Mouse (Mus musculus): ENCODE measurements at regions not wholly inside any gene's neighbourhood (a gene's known extent, or its start where the extent isn't known, plus 50 kb on each side); places are given as distances from the start of the nearest gene placed in this dataset.

GRCm38 (mm10) chr4:152663069-152663468 is 185.4 kb upstream of the Kcnab2 start:
- Histone ChIP-seq H3K9me3 (ENCODE audit: low read length) (peaks cover 4% of the 10 kb centered on the region; the same call in 1 of the 2 replicates), H3K9ac (replicated peaks) (no peak overlapping the region), H3K4me1 (ENCODE audit: insufficient read depth) (no peaks in the 10 kb centered on the region), H3K4me2 (ENCODE audit: low read depth, low read length) (no peak overlapping the region), H3K27me3 (ENCODE audit: insufficient read depth, low read length) (no peaks in the 10 kb centered on the region), H3K27ac (ENCODE audit: low read depth) (no peak overlapping the region), H3K4me3 (ENCODE audit: low read depth, low read length) (no peak overlapping the region), H3K36me3 (replicated peaks; ENCODE audit: insufficient read depth, low read length) (no peaks in the 10 kb centered on the region)
- no peak for DNase-seq
- ATAC-seq, result no peak
- 89% methylated on average over 12 of the region's 12 CpGs for WGBS (ENCODE audit: insufficient replicate concordance)
- no peak for TF ChIP-seq EP300 (IDR thresholded peaks at IDR 0.05; ENCODE audit: low read depth)
- TF ChIP-seq CTCF (IDR thresholded peaks at IDR 0.05; ENCODE audit: low read depth), result no peak

GRCm38 (mm10) chr4:152662439-152662838 is 184.8 kb upstream of the Kcnab2 start:
- ATAC-seq (no peak), DNase-seq (no peak)
- no peak overlapping the region for H3K4me3 ChIP-seq (ENCODE audit: low read depth, low read length)
- H3K9ac ChIP-seq (replicated peaks), result no peak overlapping the region
- 79% methylated on average over 11 of the region's 11 CpGs for WGBS (ENCODE audit: insufficient replicate concordance)
- H3K27ac ChIP-seq (ENCODE audit: low read depth), result no peak overlapping the region
- H3K4me1 ChIP-seq (ENCODE audit: insufficient read depth), result no peaks in the 10 kb centered on the region
- H3K27me3 ChIP-seq (ENCODE audit: insufficient read depth, low read length), result no peaks in the 10 kb centered on the region
- no peak overlapping the region for H3K4me2 ChIP-seq (ENCODE audit: low read depth, low read length)
- H3K9me3 ChIP-seq (ENCODE audit: low read length), result peaks cover 4% of the 10 kb centered on the region; the same call in 1 of the 2 replicates
- TF ChIP-seq EP300 (IDR thresholded peaks at IDR 0.05; ENCODE audit: low read depth) (no peak), CTCF (IDR thresholded peaks at IDR 0.05; ENCODE audit: low read depth) (no peak)
- H3K36me3 ChIP-seq (replicated peaks; ENCODE audit: insufficient read depth, low read length), result no peaks in the 10 kb centered on the region

GRCm38 (mm10) chr4:152650198-152650597 is 172.5 kb upstream of the Kcnab2 start:
- Histone ChIP-seq H3K27me3 (ENCODE audit: insufficient read depth, low read length) (no peaks in the 10 kb centered on the region), H3K9ac (replicated peaks) (no peak overlapping the region), H3K4me1 (ENCODE audit: insufficient read depth) (no peaks in the 10 kb centered on the region), H3K27ac (ENCODE audit: low read depth) (no peak overlapping the region), H3K4me2 (ENCODE audit: low read depth, low read length) (no peak overlapping the region), H3K9me3 (ENCODE audit: low read length) (no peaks in the 10 kb centered on the region), H3K36me3 (replicated peaks; ENCODE audit: insufficient read depth, low read length) (no peaks in the 10 kb centered on the region), H3K4me3 (ENCODE audit: low read depth, low read length) (no peak overlapping the region)
- WGBS (ENCODE audit: insufficient replicate concordance), result 76% methylated on average over 8 of the region's 8 CpGs
- DNase-seq (no peak), ATAC-seq (no peak)
- no peak for TF ChIP-seq EP300 (IDR thresholded peaks at IDR 0.05; ENCODE audit: low read depth)
- TF ChIP-seq CTCF (IDR thresholded peaks at IDR 0.05; ENCODE audit: low read depth), result no peak

DNA sequence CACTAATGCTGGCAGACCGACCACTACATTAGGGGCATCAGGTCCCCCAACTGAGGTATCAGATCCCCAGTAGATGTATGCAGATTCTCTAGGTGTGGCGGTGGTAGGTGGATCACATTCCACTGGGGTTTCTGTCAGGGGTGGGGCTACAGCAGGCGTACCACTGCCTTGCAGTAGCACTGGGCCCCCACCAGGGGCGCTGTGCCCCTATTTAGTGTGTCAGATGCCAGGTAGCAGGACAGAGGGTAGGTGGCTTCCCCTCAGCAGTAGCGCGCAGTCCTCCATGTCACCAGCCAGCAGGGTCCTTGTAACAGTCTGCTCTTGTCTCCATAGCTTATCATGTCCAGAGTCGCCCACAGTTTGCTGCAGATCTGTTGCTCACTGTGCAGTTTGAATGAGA is 169.9 kb upstream of the Kcnab2 start:
- no peak overlapping the region for H3K4me3 ChIP-seq (ENCODE audit: low read depth, low read length)
- H3K4me1 ChIP-seq (ENCODE audit: insufficient read depth), result no peaks in the 10 kb centered on the region
- no peak for DNase-seq
- no peak overlapping the region for H3K9ac ChIP-seq (replicated peaks)
- no peaks in the 10 kb centered on the region for H3K27me3 ChIP-seq (ENCODE audit: insufficient read depth, low read length)
- no peak overlapping the region for H3K27ac ChIP-seq (ENCODE audit: low read depth)
- no peak for ATAC-seq
- H3K4me2 ChIP-seq (ENCODE audit: low read depth, low read length), result no peak overlapping the region
- TF ChIP-seq CTCF (IDR thresholded peaks at IDR 0.05; ENCODE audit: low read depth) (peak; percentile 60), EP300 (IDR thresholded peaks at IDR 0.05; ENCODE audit: low read depth) (no peak)
- H3K36me3 ChIP-seq (replicated peaks; ENCODE audit: insufficient read depth, low read length), result no peaks in the 10 kb centered on the region
- no peaks in the 10 kb centered on the region for H3K9me3 ChIP-seq (ENCODE audit: low read length)
- WGBS (ENCODE audit: insufficient replicate concordance), result 54% methylated on average over 7 of the region's 7 CpGs

DNA sequence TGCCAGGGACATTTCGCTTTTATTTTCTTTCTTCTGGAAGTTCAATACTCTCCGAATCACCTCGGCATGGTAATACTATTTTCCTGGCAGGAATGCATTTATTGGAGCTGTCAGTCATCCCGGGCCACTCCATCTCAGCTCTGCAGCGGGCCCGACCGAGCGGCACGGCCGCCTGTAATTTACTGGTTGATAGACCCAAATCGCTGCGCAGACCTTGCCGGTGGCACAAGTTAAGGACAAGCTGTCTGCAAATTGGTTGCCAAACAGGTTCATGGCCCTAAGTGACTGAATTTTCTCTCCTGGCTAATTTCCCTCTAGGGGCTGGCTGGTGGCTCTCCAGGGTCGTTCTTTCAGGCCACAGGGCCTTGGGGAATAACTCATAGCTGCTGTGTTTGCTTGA is 169.4 kb upstream of the Kcnab2 start:
- ATAC-seq (no peak), DNase-seq (no peak)
- Histone ChIP-seq H3K36me3 (replicated peaks; ENCODE audit: insufficient read depth, low read length) (no peaks in the 10 kb centered on the region), H3K4me3 (ENCODE audit: low read depth, low read length) (no peak overlapping the region), H3K27ac (ENCODE audit: low read depth) (no peak overlapping the region), H3K4me1 (ENCODE audit: insufficient read depth) (no peaks in the 10 kb centered on the region), H3K27me3 (ENCODE audit: insufficient read depth, low read length) (no peaks in the 10 kb centered on the region), H3K9me3 (ENCODE audit: low read length) (no peaks in the 10 kb centered on the region), H3K4me2 (ENCODE audit: low read depth, low read length) (no peak overlapping the region), H3K9ac (replicated peaks) (no peak overlapping the region)
- WGBS (ENCODE audit: insufficient replicate concordance), result 87% methylated on average over 14 of the region's 14 CpGs
- TF ChIP-seq CTCF (IDR thresholded peaks at IDR 0.05; ENCODE audit: low read depth), result no peak
- TF ChIP-seq EP300 (IDR thresholded peaks at IDR 0.05; ENCODE audit: low read depth), result no peak

- Histone ChIP-seq H3K27ac (ENCODE audit: low read depth) (no peak overlapping the region), H3K4me3 (ENCODE audit: low read depth, low read length) (no peak overlapping the region), H3K4me2 (ENCODE audit: low read depth, low read length) (no peak overlapping the region), H3K36me3 (replicated peaks; ENCODE audit: insufficient read depth, low read length) (no peaks in the 10 kb centered on the region), H3K27me3 (ENCODE audit: insufficient read depth, low read length) (no peaks in the 10 kb centered on the region), H3K4me1 (ENCODE audit: insufficient read depth) (no peaks in the 10 kb centered on the region), H3K9ac (replicated peaks) (no peak overlapping the region), H3K9me3 (ENCODE audit: low read length) (no peaks in the 10 kb centered on the region)
- DNase-seq (no peak), ATAC-seq (no peak)
- WGBS (ENCODE audit: insufficient replicate concordance), result 84% methylated on average over 6 of the region's 6 CpGs
- TF ChIP-seq CTCF (IDR thresholded peaks at IDR 0.05; ENCODE audit: low read depth) (no peak), EP300 (IDR thresholded peaks at IDR 0.05; ENCODE audit: low read depth) (no peak)
These were observed 159.4 kb upstream of the Kcnab2 start for GRCm38 (mm10) chr4:152637088-152637487.

GRCm38 (mm10) chr4:152633896-152634295 is 156.2 kb upstream of the Kcnab2 start:
- Histone ChIP-seq H3K27ac (ENCODE audit: low read depth) (no peak overlapping the region), H3K9ac (replicated peaks) (no peak overlapping the region), H3K9me3 (ENCODE audit: low read length) (no peaks in the 10 kb centered on the region), H3K4me1 (ENCODE audit: insufficient read depth) (no peaks in the 10 kb centered on the region), H3K27me3 (ENCODE audit: insufficient read depth, low read length) (no peaks in the 10 kb centered on the region), H3K4me2 (ENCODE audit: low read depth, low read length) (no peak overlapping the region), H3K36me3 (replicated peaks; ENCODE audit: insufficient read depth, low read length) (no peaks in the 10 kb centered on the region), H3K4me3 (ENCODE audit: low read depth, low read length) (no peak overlapping the region)
- ATAC-seq, result no peak
- DNase-seq, result no peak
- TF ChIP-seq CTCF (IDR thresholded peaks at IDR 0.05; ENCODE audit: low read depth) (no peak), EP300 (IDR thresholded peaks at IDR 0.05; ENCODE audit: low read depth) (no peak)
- 37% methylated on average over 6 of the region's 6 CpGs for WGBS (ENCODE audit: insufficient replicate concordance)
